Mouse (Mus musculus): ENCODE measurements around the gene Zfp146. TPM values are rescaled to one million over a fixed set of nuclear protein-coding genes. Genes with fewer than 3 reads are reported as not detected.
A peak's percentile ranks its signal among the peaks of the same experiment; 100 is the strongest.
"Not testable (repeated sequence)": the region's sequence is repeated elsewhere in the genome, so short reads cannot be mapped to it uniquely, and the experiment has no call there.

The Zfp146 gene
- polyA plus RNA-seq, 1 experiment, result 0.14 TPM

- Histone ChIP-seq H3K4me3 (replicated peaks) (peak overlapping the region; percentile 93), H3K27me3 (ENCODE audit: control insufficient read depth) (no peaks in the 10 kb centered on the region), H3K4me1 (ENCODE audit: control insufficient read depth) (peaks cover 54% of the 10 kb centered on the region), H3K9me3 (ENCODE audit: control insufficient read depth, low read length) (no peaks in the 10 kb centered on the region), H3K36me3 (ENCODE audit: control insufficient read depth) (peaks cover 41% of the 10 kb centered on the region)
- TF ChIP-seq TAL1 (IDR thresholded peaks at IDR 0.05; ENCODE audit: low read length) (no peak), GATA1 (IDR thresholded peaks at IDR 0.05; ENCODE audit: low read length) (no peak)
These were observed 24.7 kb upstream of the Zfp146 start for GRCm38 (mm10) chr7:30194101-30194831.

GRCm38 (mm10) chr7:30193581-30194100, 24.1 kb upstream of the Zfp146 start:
- Histone ChIP-seq H3K9me3 (ENCODE audit: control insufficient read depth, low read length) (no peaks in the 10 kb centered on the region), H3K27me3 (ENCODE audit: control insufficient read depth) (no peaks in the 10 kb centered on the region), H3K36me3 (ENCODE audit: control insufficient read depth) (peaks cover 47% of the 10 kb centered on the region), H3K4me1 (ENCODE audit: control insufficient read depth) (peaks cover 53% of the 10 kb centered on the region), H3K4me3 (replicated peaks) (peak overlapping the region; percentile 93)
- no peak for TF ChIP-seq TAL1 (IDR thresholded peaks at IDR 0.05; ENCODE audit: low read length)
- no peak for TF ChIP-seq GATA1 (IDR thresholded peaks at IDR 0.05; ENCODE audit: low read length)

- Histone ChIP-seq H3K4me3 (replicated peaks) (peak overlapping the region; percentile 93), H3K4me1 (ENCODE audit: control insufficient read depth) (peaks cover 48% of the 10 kb centered on the region), H3K9me3 (ENCODE audit: control insufficient read depth, low read length) (no peaks in the 10 kb centered on the region), H3K36me3 (ENCODE audit: control insufficient read depth) (peaks cover 53% of the 10 kb centered on the region), H3K27me3 (ENCODE audit: control insufficient read depth) (no peaks in the 10 kb centered on the region)
- no peak for TF ChIP-seq GATA1 (IDR thresholded peaks at IDR 0.05; ENCODE audit: low read length)
- TF ChIP-seq TAL1 (IDR thresholded peaks at IDR 0.05; ENCODE audit: low read length), result no peak
These were observed 23.5 kb upstream of the Zfp146 start for GRCm38 (mm10) chr7:30193013-30193412.

- peaks cover 44% of the 10 kb centered on the region for H3K4me1 ChIP-seq (ENCODE audit: control insufficient read depth)
- H3K36me3 ChIP-seq (ENCODE audit: control insufficient read depth), result peaks cover 62% of the 10 kb centered on the region
- H3K9me3 ChIP-seq (ENCODE audit: control insufficient read depth, low read length), result no peaks in the 10 kb centered on the region
- TF ChIP-seq TAL1 (IDR thresholded peaks at IDR 0.05; ENCODE audit: low read length) (no peak), GATA1 (IDR thresholded peaks at IDR 0.05; ENCODE audit: low read length) (no peak)
- no peak overlapping the region for H3K4me3 ChIP-seq (replicated peaks)
- no peaks in the 10 kb centered on the region for H3K27me3 ChIP-seq (ENCODE audit: control insufficient read depth)
These were observed 22.5 kb upstream of the Zfp146 start for GRCm38 (mm10) chr7:30192088-30192487.

- Histone ChIP-seq H3K36me3 (ENCODE audit: control insufficient read depth) (peaks cover 85% of the 10 kb centered on the region), H3K4me1 (ENCODE audit: control insufficient read depth) (peaks cover 26% of the 10 kb centered on the region)
These were observed 19.6 kb upstream of the Zfp146 start for GRCm38 (mm10) chr7:30189116-30189491.

GRCm38 (mm10) chr7:30188344-30189115, 19.0 kb upstream of the Zfp146 start:
- H3K9me3 ChIP-seq (ENCODE audit: control insufficient read depth, low read length), result no peaks in the 10 kb centered on the region
- no peaks in the 10 kb centered on the region for H3K27me3 ChIP-seq (ENCODE audit: control insufficient read depth)
- H3K4me1 ChIP-seq (ENCODE audit: control insufficient read depth), result peaks cover 28% of the 10 kb centered on the region
- peaks cover 85% of the 10 kb centered on the region for H3K36me3 ChIP-seq (ENCODE audit: control insufficient read depth)
- TF ChIP-seq GATA1 (IDR thresholded peaks at IDR 0.05; ENCODE audit: low read length), result no peak
- no peak for TF ChIP-seq TAL1 (IDR thresholded peaks at IDR 0.05; ENCODE audit: low read length)
- no peak overlapping the region for H3K4me3 ChIP-seq (replicated peaks)

More at GRCm38 (mm10) chr7:30189116-30189491, 19.6 kb upstream of the Zfp146 start:
- TF ChIP-seq GATA1 (IDR thresholded peaks at IDR 0.05; ENCODE audit: low read length) (no peak), TAL1 (IDR thresholded peaks at IDR 0.05; ENCODE audit: low read length) (no peak)
- no peak overlapping the region for H3K4me3 ChIP-seq (replicated peaks)
- H3K9me3 ChIP-seq (ENCODE audit: control insufficient read depth, low read length), result no peaks in the 10 kb centered on the region
- H3K27me3 ChIP-seq (ENCODE audit: control insufficient read depth), result no peaks in the 10 kb centered on the region

GRCm38 (mm10) chr7:30184641-30185348, 15.2 kb upstream of the Zfp146 start:
- H3K4me1 ChIP-seq (ENCODE audit: control insufficient read depth), result peaks cover 14% of the 10 kb centered on the region
- H3K27me3 ChIP-seq (ENCODE audit: control insufficient read depth), result no peaks in the 10 kb centered on the region
- H3K9me3 ChIP-seq (ENCODE audit: control insufficient read depth, low read length), result no peaks in the 10 kb centered on the region
- no peak overlapping the region for H3K4me3 ChIP-seq (replicated peaks)
- peaks cover 49% of the 10 kb centered on the region for H3K36me3 ChIP-seq (ENCODE audit: control insufficient read depth)
- no peak for TF ChIP-seq GATA1 (IDR thresholded peaks at IDR 0.05; ENCODE audit: low read length)
- TF ChIP-seq TAL1 (IDR thresholded peaks at IDR 0.05; ENCODE audit: low read length), result no peak

- TF ChIP-seq TAL1 (IDR thresholded peaks at IDR 0.05; ENCODE audit: low read length) (no peak), GATA1 (IDR thresholded peaks at IDR 0.05; ENCODE audit: low read length) (peak; percentile 70)
- H3K4me3 ChIP-seq (replicated peaks), result peak within 1 kb of the TSS; percentile 41
These were observed 14.3 kb upstream of the Zfp146 start, which contains the start of gene Cox7a1 for GRCm38 (mm10) chr7:30183879-30184289. Gene Cox7a1, plus strand, starts transcription at chr7:30184144.

GRCm38 (mm10) chr7:30183189-30183588, 13.6 kb upstream of the Zfp146 start:
- H3K36me3 ChIP-seq (ENCODE audit: control insufficient read depth), result peaks cover 39% of the 10 kb centered on the region
- H3K27me3 ChIP-seq (ENCODE audit: control insufficient read depth); H3K4me3 ChIP-seq (replicated peaks): not testable (repeated sequence)

More at GRCm38 (mm10) chr7:30183879-30184289, 14.3 kb upstream of the Zfp146 start, which contains the start of gene Cox7a1:
- Histone ChIP-seq H3K27me3 (ENCODE audit: control insufficient read depth) (no peaks in the 10 kb centered on the region), H3K36me3 (ENCODE audit: control insufficient read depth) (peaks cover 40% of the 10 kb centered on the region), H3K9me3 (ENCODE audit: control insufficient read depth, low read length) (no peaks in the 10 kb centered on the region), H3K4me1 (ENCODE audit: control insufficient read depth) (peaks cover 14% of the 10 kb centered on the region)

GRCm38 (mm10) chr7:30181929-30182328, 12.4 kb upstream of the Zfp146 start:
- H3K9me3 ChIP-seq (ENCODE audit: control insufficient read depth, low read length); H3K27me3 ChIP-seq (ENCODE audit: control insufficient read depth); H3K4me3 ChIP-seq (replicated peaks): not testable (repeated sequence)
- Histone ChIP-seq H3K4me1 (ENCODE audit: control insufficient read depth) (peaks cover 14% of the 10 kb centered on the region), H3K36me3 (ENCODE audit: control insufficient read depth) (peaks cover 33% of the 10 kb centered on the region)

More at GRCm38 (mm10) chr7:30183189-30183588, 13.6 kb upstream of the Zfp146 start:
- H3K4me1 ChIP-seq (ENCODE audit: control insufficient read depth), result peaks cover 14% of the 10 kb centered on the region
- H3K9me3 ChIP-seq (ENCODE audit: control insufficient read depth, low read length), result not testable (repeated sequence)
